Mouse (Mus musculus) forebrain, embryonic 16.5 days (tissue): ENCODE data around the gene Gbgt1. TPM values are rescaled to one million over a fixed set of nuclear protein-coding genes. Genes with fewer than 3 reads are reported as not detected.

Experiments used
- ATAC-seq: fragments of 200-750 bp; cut with Nextera tagmentation; 2 replicates; pipeline ENCODE4 v1.8.0; 2017; ENCODE audit warnings: mild to moderate bottlenecking, moderate library complexity
- H3K27ac ChIP-seq: fragments of 300-500 bp; sonication (generic); 2 replicates; pipeline ENCODE4 v1.5.1; 2014; ENCODE audit warnings: low read length, control low read depth
- H3K27me3 ChIP-seq: fragments of 300-500 bp; sonication (generic); replicated peaks from 2 replicates; pipeline ENCODE4 v1.6.1; 2014; ENCODE audit warnings: low read length; ENCODE audit not compliant: control insufficient read depth, insufficient read depth
- H3K36me3 ChIP-seq: fragments of 300-500 bp; sonication (generic); 2 replicates; pipeline ENCODE4 v1.6.1; 2014; ENCODE audit not compliant: control insufficient read depth, insufficient read depth
- H3K4me1 ChIP-seq: fragments of 300-500 bp; sonication (generic); replicated peaks from 2 replicates; pipeline ENCODE4 v1.6.1; 2014; ENCODE audit warnings: low read length; ENCODE audit not compliant: control insufficient read depth, insufficient read depth
- H3K4me2 ChIP-seq: fragments of 300-500 bp; sonication (generic); 2 replicates; pipeline ENCODE4 v1.6.1; 2014; ENCODE audit warnings: mild to moderate bottlenecking, low read length, control low read depth
- H3K4me3 ChIP-seq: fragments of 300-500 bp; sonication (generic); replicated peaks from 2 replicates; pipeline ENCODE4 v1.5.1; 2014; ENCODE audit warnings: mild to moderate bottlenecking, low read length, control low read depth
- H3K9ac ChIP-seq: fragments of 300-500 bp; sonication (generic); replicated peaks from 2 replicates; pipeline ENCODE4 v1.6.1; 2014; ENCODE audit warnings: low read depth, low read length, control low read depth
- H3K9me3 ChIP-seq: fragments of 300-500 bp; sonication (generic); 2 replicates; pipeline ENCODE4 v1.6.1; 2016; ENCODE audit warnings: low read length; ENCODE audit not compliant: control insufficient read depth
- WGBS: fragments of 180-500 bp; shearing (Covaris S2); extraction: QIAGEN DNeasy Blood & Tissue Kit; methylation state at CpG from one replicate; pipeline ENCODE4 v1.1.7; 2014; 5-methylcytosine and 5-hydroxymethylcytosine counted together
- polyA plus RNA-seq: library from polyadenylated mRNA; unstranded; fragments of >200 nt; fragmentation: Nextera tagmentation; extraction: Ambion mirVana; gene quantifications from 2 replicates; pipeline ENCODE4 v1.2.1, GENCODE M21; 2015

Gbgt1 gene
- polyA plus RNA-seq, 1 experiment from 2014 or later, result 0.51 TPM

GRCm38 (mm10) chr2:28539949-28540348 is 43.3 kb downstream of the Gbgt1 start:
- no peaks in the 10 kb centered on the region for H3K27me3 ChIP-seq
- H3K27ac ChIP-seq, result peak overlapping the region; percentile 72; the same call in 1 of the 2 replicates
- no peak overlapping the region for H3K4me3 ChIP-seq
- WGBS, result 88% methylated on average over 2 of the region's 2 CpGs
- H3K36me3 ChIP-seq, result peaks cover 14% of the 10 kb centered on the region
- no peak overlapping the region for H3K4me2 ChIP-seq
- peaks cover 58% of the 10 kb centered on the region for H3K4me1 ChIP-seq
- no peaks in the 10 kb centered on the region for H3K9me3 ChIP-seq
- no peak overlapping the region for H3K9ac ChIP-seq
- no peak for ATAC-seq

- Histone ChIP-seq H3K27me3 (no peaks in the 10 kb centered on the region), H3K4me2 (no peak overlapping the region), H3K9me3 (no peaks in the 10 kb centered on the region), H3K9ac (no peak overlapping the region), H3K4me1 (peaks cover 54% of the 10 kb centered on the region), H3K36me3 (peaks cover 19% of the 10 kb centered on the region), H3K4me3 (no peak overlapping the region), H3K27ac (no peak overlapping the region)
- no peak for ATAC-seq
- WGBS, result 79% methylated on average over 8 of the region's 8 CpGs
Observed at GRCm38 (mm10) chr2:28540587-28541227, 44.0 kb downstream of the Gbgt1 start.

GRCm38 (mm10) chr2:28543894-28544293 is 47.2 kb downstream of the Gbgt1 start:
- Histone ChIP-seq H3K4me1 (peaks cover 24% of the 10 kb centered on the region), H3K27me3 (no peaks in the 10 kb centered on the region), H3K36me3 (peaks cover 26% of the 10 kb centered on the region), H3K9ac (no peak overlapping the region), H3K27ac (no peak overlapping the region), H3K9me3 (no peaks in the 10 kb centered on the region), H3K4me2 (no peak overlapping the region), H3K4me3 (no peak overlapping the region)
- ATAC-seq, result no peak
- 63% methylated on average over 8 of the region's 8 CpGs for WGBS

GRCm38 (mm10) chr2:28545976-28546375 is 49.3 kb downstream of the Gbgt1 start:
- peak overlapping the region; percentile 31 for H3K27ac ChIP-seq
- no peak for ATAC-seq
- peaks cover 4% of the 10 kb centered on the region; the same call in 1 of the 2 replicates for H3K4me1 ChIP-seq

GRCm38 (mm10) chr2:28546560-28546959 is 49.9 kb downstream of the Gbgt1 start:
- peaks cover 4% of the 10 kb centered on the region; the same call in 1 of the 2 replicates for H3K4me1 ChIP-seq
- no peak for ATAC-seq
- peak overlapping the region; percentile 19; the same call in 1 of the 2 replicates for H3K27ac ChIP-seq
- 85% methylated on average over 6 of the region's 6 CpGs for WGBS
- peaks cover 48% of the 10 kb centered on the region for H3K36me3 ChIP-seq
- H3K9ac ChIP-seq, result no peak overlapping the region
- H3K4me3 ChIP-seq, result no peak overlapping the region
- no peaks in the 10 kb centered on the region for H3K9me3 ChIP-seq
- H3K27me3 ChIP-seq, result no peaks in the 10 kb centered on the region
- H3K4me2 ChIP-seq, result no peak overlapping the region

More at GRCm38 (mm10) chr2:28545976-28546375, 49.3 kb downstream of the Gbgt1 start:
- H3K27me3 ChIP-seq, result no peaks in the 10 kb centered on the region
- H3K9me3 ChIP-seq, result no peaks in the 10 kb centered on the region
- H3K36me3 ChIP-seq, result peaks cover 45% of the 10 kb centered on the region
- H3K4me3 ChIP-seq, result no peak overlapping the region
- H3K4me2 ChIP-seq, result no peak overlapping the region
- H3K9ac ChIP-seq, result no peak overlapping the region

GRCm38 (mm10) chr2:28547237-28548172 is 50.8 kb downstream of the Gbgt1 start:
- H3K4me2 ChIP-seq, result no peak overlapping the region
- H3K4me3 ChIP-seq, result no peak overlapping the region
- no peaks in the 10 kb centered on the region for H3K27me3 ChIP-seq
- no peak overlapping the region for H3K9ac ChIP-seq
- no peaks in the 10 kb centered on the region for H3K9me3 ChIP-seq
- peaks cover 52% of the 10 kb centered on the region for H3K36me3 ChIP-seq
- H3K4me1 ChIP-seq, result peaks cover 4% of the 10 kb centered on the region; the same call in 1 of the 2 replicates
- peak; percentile 45 for ATAC-seq
- H3K27ac ChIP-seq, result no peak overlapping the region
- WGBS, result 47% methylated on average over 11 of the region's 11 CpGs

- no peak for ATAC-seq
- Histone ChIP-seq H3K9me3 (no peaks in the 10 kb centered on the region), H3K4me2 (no peak overlapping the region), H3K27ac (no peak overlapping the region), H3K4me3 (no peak overlapping the region), H3K9ac (no peak overlapping the region), H3K4me1 (peaks cover 4% of the 10 kb centered on the region; the same call in 1 of the 2 replicates), H3K27me3 (no peaks in the 10 kb centered on the region), H3K36me3 (peaks cover 55% of the 10 kb centered on the region)
- WGBS, result 90% methylated on average over 13 of the region's 13 CpGs
Observed at GRCm38 (mm10) chr2:28549157-28549556, 52.5 kb downstream of the Gbgt1 start.

GRCm38 (mm10) chr2:28552301-28552700 is 55.6 kb downstream of the Gbgt1 start:
- Histone ChIP-seq H3K27me3 (no peaks in the 10 kb centered on the region), H3K4me2 (no peak overlapping the region), H3K4me3 (no peak overlapping the region), H3K9ac (no peak overlapping the region), H3K36me3 (peaks cover 44% of the 10 kb centered on the region), H3K4me1 (no peaks in the 10 kb centered on the region; the same call in 1 of the 2 replicates), H3K9me3 (no peaks in the 10 kb centered on the region), H3K27ac (no peak overlapping the region)
- 90% methylated on average over 5 of the region's 5 CpGs for WGBS
- no peak for ATAC-seq
